Mouse (Mus musculus) stomach, postnatal 0 days (tissue): ENCODE results near the gene Kdm7a. TPM values are rescaled to one million over a fixed set of nuclear protein-coding genes. Genes with fewer than 3 reads are reported as not detected.

Source experiments
- ATAC-seq: fragments of 200-750 bp; cut with Nextera tagmentation; 2 replicates; pipeline ENCODE4 v1.8.0; 2017; ENCODE audit not compliant: low FRiP score, low TSS enrichment
- DNase-seq: peaks from one replicate; pipeline ENCODE4 v3.0.0-alpha.2; 2016; ENCODE audit warnings: low spot score
- H3K27ac ChIP-seq: fragments of 300-500 bp; sonication (generic); replicated peaks from 2 replicates; pipeline ENCODE4 v1.5.1; 2014; ENCODE audit warnings: mild to moderate bottlenecking, control low read depth
- H3K27me3 ChIP-seq: fragments of 300-500 bp; sonication (generic); 2 replicates; pipeline ENCODE4 v1.6.1; 2014; ENCODE audit warnings: low read length; ENCODE audit not compliant: control insufficient read depth, insufficient read depth
- H3K36me3 ChIP-seq: fragments of 300-500 bp; sonication (generic); 2 replicates; pipeline ENCODE4 v1.6.1; 2014; ENCODE audit warnings: low read length, mixed read lengths; ENCODE audit not compliant: control insufficient read depth, insufficient read depth
- H3K4me1 ChIP-seq: fragments of 300-500 bp; sonication (generic); replicated peaks from 2 replicates; pipeline ENCODE4 v1.6.1; 2014; ENCODE audit warnings: antibody characterized with exemption; ENCODE audit not compliant: control insufficient read depth, insufficient read depth
- H3K4me2 ChIP-seq: fragments of 300-500 bp; sonication (generic); replicated peaks from 2 replicates; pipeline ENCODE4 v1.6.1; 2014; ENCODE audit warnings: low read depth, mild to moderate bottlenecking, control low read depth, moderate library complexity
- H3K4me3 ChIP-seq: fragments of 300-500 bp; sonication (generic); 2 replicates; pipeline ENCODE4 v1.5.1; 2014; ENCODE audit warnings: low read depth, low read length, control low read depth
- H3K9ac ChIP-seq: fragments of 300-500 bp; sonication (generic); 2 replicates; pipeline ENCODE4 v1.6.1; 2014; ENCODE audit warnings: mild to moderate bottlenecking, low read length, control low read depth, mixed read lengths
- H3K9me3 ChIP-seq: fragments of 300-500 bp; sonication (generic); 2 replicates; pipeline ENCODE4 v1.6.1; 2016; ENCODE audit warnings: low read length; ENCODE audit not compliant: control insufficient read depth
- CTCF ChIP-seq: IDR thresholded peaks from 2 replicates; pipeline ENCODE4 v1.5.1; 2016; ENCODE audit warnings: antibody characterized with exemption, low read depth, mild to moderate bottlenecking, moderate library complexity
- EP300 ChIP-seq: optimal IDR thresholded peaks from 2 replicates; pipeline ENCODE3; 2016; ENCODE audit warnings: antibody characterized with exemption
- WGBS: fragments of 180-500 bp; shearing (Covaris S2); extraction: QIAGEN DNeasy Blood & Tissue Kit; methylation state at CpG from one replicate; pipeline ENCODE4 v1.1.7; 2014; 5-methylcytosine and 5-hydroxymethylcytosine counted together
- polyA plus RNA-seq: library from polyadenylated mRNA; unstranded; fragments of >200 nt; fragmentation: Nextera tagmentation; extraction: Ambion mirVana; gene quantifications from 2 replicates; pipeline ENCODE4 v1.2.1, GENCODE M21; 2015

Kdm7a gene
- polyA plus RNA-seq, 1 experiment from 2014 or later = 2.6 TPM

DNA sequence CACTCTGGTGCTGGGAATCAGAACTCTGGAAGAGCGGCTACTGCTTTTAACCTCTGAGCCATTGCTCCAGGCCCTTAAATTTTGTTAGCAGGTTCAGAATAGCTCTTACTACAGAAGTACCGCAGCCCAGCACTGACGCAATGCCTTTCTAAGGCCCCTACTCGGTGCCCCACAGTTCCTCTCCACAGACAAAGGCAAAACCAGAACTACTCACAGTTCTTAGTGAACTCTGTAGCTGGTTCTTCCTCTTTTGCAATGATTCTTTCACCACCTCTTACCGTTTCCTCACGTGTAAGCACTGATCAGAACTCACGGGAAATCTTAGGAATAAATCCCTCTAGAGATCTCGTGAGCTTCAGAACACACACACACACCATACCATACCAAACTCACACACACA lies 24.1 kb upstream of the Kdm7a start:
- no peak overlapping the region for H3K4me2 ChIP-seq
- no peaks in the 10 kb centered on the region for H3K36me3 ChIP-seq
- WGBS = 76% methylated on average over 8 of the region's 8 CpGs
- H3K4me1 ChIP-seq = no peaks in the 10 kb centered on the region
- ATAC-seq (0 out of 2 replicates have a peak, but pooled peaks have one; percentile 24), DNase-seq (no peak)
- no peaks in the 10 kb centered on the region for H3K9me3 ChIP-seq
- TF ChIP-seq EP300 = no peak
- no peak for TF ChIP-seq CTCF
- no peaks in the 10 kb centered on the region for H3K27me3 ChIP-seq
- H3K27ac ChIP-seq = no peak overlapping the region
- no peak overlapping the region for H3K9ac ChIP-seq
- no peak overlapping the region for H3K4me3 ChIP-seq

DNA sequence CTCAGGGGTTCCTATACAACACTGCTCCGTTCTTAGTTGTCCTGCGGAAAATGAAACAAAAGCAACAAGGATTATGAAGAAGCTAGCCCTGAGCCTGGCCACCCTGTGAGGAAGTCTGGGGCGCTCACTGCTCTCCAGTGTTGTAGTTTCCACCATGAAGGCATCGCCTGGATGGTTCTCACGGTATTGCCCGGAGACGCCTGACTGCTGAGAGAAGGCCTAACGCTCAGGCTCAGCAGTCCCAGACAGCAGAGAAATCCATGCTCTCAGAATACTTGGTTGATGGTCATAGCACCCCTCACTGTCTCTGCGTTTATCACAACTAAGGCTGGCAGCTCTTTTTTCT lies 20.0 kb upstream of the Kdm7a start:
- no peak for TF ChIP-seq CTCF
- TF ChIP-seq EP300 = no peak
- 59% methylated on average over 9 of the region's 9 CpGs for whole genome bisulfite sequencing
- H3K27ac ChIP-seq = peak overlapping the region; percentile 18; the same call in 1 of the 2 replicates
- 0 out of 2 replicates have a peak overlapping the region, but pooled peaks have one; percentile 14 for H3K4me2 ChIP-seq
- H3K9me3 ChIP-seq = no peaks in the 10 kb centered on the region
- no peak for DNase-seq
- H3K9ac ChIP-seq = no peak overlapping the region
- H3K27me3 ChIP-seq = no peaks in the 10 kb centered on the region
- H3K36me3 ChIP-seq = no peaks in the 10 kb centered on the region
- H3K4me1 ChIP-seq = no peaks in the 10 kb centered on the region
- 0 out of 2 replicates have a peak, but pooled peaks have one; percentile 18 for ATAC-seq
- no peak overlapping the region for H3K4me3 ChIP-seq

DNA sequence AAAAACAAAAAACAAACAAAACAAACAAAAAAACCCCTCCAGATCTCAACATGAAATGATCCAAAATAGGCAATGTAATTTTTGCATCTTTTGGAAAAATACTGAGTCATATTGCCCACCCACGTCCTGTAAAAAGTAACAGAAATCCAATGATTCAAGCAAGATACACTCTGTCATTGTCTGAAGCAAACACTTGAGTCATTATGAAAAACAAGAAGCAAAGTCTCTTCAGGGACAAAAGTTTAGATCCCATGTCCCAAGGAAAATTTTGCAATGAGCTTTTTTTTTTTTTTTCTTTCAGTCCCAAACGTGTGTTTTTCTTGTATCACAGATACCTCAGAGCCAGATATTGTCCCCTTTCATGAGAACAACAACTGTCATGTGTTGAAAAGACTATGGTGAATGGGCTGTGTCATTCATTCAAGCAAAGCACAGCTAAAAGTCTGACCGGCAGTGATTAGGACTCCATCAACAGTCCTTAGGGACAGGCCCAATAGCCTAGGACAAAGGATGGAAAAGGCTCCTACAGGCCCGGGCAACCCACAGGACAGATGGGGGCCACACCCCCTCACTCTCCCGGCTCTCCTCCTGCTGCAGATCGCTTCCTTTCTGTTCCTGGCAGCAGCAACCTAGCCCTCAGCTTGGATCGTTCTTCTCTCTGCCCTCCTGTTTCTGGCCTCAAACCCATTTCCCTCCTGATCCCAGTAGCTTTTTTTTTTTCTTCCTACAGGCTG lies 19.5 kb upstream of the Kdm7a start:
- no peak for ATAC-seq
- peak overlapping the region; percentile 18; the same call in 1 of the 2 replicates for H3K27ac ChIP-seq
- no peaks in the 10 kb centered on the region for H3K4me1 ChIP-seq
- DNase-seq = no peak
- H3K27me3 ChIP-seq = no peaks in the 10 kb centered on the region
- H3K9ac ChIP-seq = no peak overlapping the region
- WGBS = 33% methylated on average over 7 of the region's 7 CpGs
- 0 out of 2 replicates have a peak overlapping the region, but pooled peaks have one; percentile 14 for H3K4me2 ChIP-seq
- H3K36me3 ChIP-seq = no peaks in the 10 kb centered on the region
- no peak for TF ChIP-seq CTCF
- no peaks in the 10 kb centered on the region for H3K9me3 ChIP-seq
- no peak overlapping the region for H3K4me3 ChIP-seq

DNA sequence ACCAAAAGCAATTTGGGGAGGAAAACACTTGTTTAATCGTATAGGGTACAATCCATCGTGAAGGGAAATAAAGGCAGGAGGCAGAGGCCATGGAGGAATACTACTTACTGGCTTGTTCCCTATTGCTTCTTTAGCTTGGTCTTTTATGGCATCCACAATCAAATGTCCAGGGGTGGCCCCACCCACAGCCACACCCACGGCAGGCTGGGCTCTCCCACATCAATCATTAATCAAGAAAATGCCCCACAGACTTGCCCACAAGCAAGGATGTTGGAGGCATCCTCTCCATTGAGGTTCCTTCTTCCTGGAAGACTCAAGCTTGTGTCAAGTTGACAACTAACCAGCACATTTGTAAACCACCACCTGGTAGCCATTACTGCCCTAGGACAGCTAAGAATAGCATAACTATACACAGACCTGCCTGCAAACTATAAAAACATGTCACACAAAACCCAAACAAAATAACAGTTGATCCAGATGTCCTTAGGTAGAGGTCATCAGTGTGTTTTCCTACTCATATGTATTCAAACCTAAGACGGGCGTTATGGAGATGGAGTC lies 16.8 kb upstream of the Kdm7a start:
- DNase-seq (peak; percentile 42), ATAC-seq (0 out of 2 replicates have a peak, but pooled peaks have one; percentile 53)
- H3K36me3 ChIP-seq = no peaks in the 10 kb centered on the region
- no peak overlapping the region for H3K27ac ChIP-seq
- no peaks in the 10 kb centered on the region for H3K27me3 ChIP-seq
- 56% methylated on average over 5 of the region's 5 CpGs for WGBS
- H3K9ac ChIP-seq = no peak overlapping the region
- no peaks in the 10 kb centered on the region for H3K9me3 ChIP-seq
- TF ChIP-seq CTCF = no peak
- no peak for TF ChIP-seq EP300
- H3K4me2 ChIP-seq = no peak overlapping the region
- no peaks in the 10 kb centered on the region for H3K4me1 ChIP-seq
- no peak overlapping the region for H3K4me3 ChIP-seq

DNA sequence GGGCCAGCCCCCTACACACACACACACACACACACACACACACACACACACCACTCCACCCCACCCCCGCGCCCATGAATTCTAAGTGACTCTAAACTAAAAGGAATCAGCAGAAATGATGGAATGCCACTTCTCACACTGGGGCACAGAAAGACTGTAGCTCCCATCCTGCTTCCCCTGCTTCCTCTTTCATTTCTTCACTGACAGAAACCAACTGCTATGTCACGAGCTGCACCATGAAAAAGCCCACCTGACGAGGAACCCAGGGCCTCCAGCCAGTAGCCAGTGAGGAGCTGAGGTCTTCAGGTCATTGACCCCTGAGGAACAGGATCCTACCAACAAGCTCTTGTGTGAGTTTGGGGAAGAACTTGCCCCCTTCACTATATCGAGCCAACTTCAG lies 15.9 kb upstream of the Kdm7a start:
- H3K4me3 ChIP-seq = no peak overlapping the region
- ATAC-seq (no peak), DNase-seq (no peak)
- H3K36me3 ChIP-seq = no peaks in the 10 kb centered on the region
- H3K4me2 ChIP-seq = no peak overlapping the region
- H3K27me3 ChIP-seq = no peaks in the 10 kb centered on the region
- WGBS = 65% methylated on average over 5 of the region's 5 CpGs
- TF ChIP-seq CTCF (no peak), EP300 (no peak)
- H3K9me3 ChIP-seq = no peaks in the 10 kb centered on the region
- no peaks in the 10 kb centered on the region for H3K4me1 ChIP-seq
- no peak overlapping the region for H3K9ac ChIP-seq
- no peak overlapping the region for H3K27ac ChIP-seq

DNA sequence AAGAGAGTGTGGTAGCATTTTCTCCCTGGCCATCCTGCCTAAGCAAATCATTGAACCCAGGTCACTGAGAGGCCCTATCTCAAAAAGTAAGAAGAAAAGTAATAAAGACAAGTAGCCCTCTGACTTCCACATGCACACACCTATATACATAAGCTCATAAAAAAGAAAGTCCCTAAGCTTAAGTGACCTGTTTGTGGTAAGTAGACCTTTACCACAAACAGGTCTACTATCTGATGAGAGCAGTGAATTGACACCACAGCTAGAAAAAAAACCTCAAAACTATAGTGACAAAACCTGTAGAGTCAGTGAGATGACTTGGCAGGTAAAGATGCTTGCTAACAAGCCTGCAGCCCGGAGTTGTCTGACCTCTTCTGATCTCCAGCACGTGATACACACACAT lies 11.4 kb upstream of the Kdm7a start:
- ATAC-seq = no peak
- H3K9ac ChIP-seq = no peak overlapping the region
- H3K4me3 ChIP-seq = no peak overlapping the region
- H3K9me3 ChIP-seq = no peaks in the 10 kb centered on the region
- no peaks in the 10 kb centered on the region for H3K36me3 ChIP-seq
- WGBS = 80% methylated on average over 2 of the region's 2 CpGs
- no peaks in the 10 kb centered on the region for H3K27me3 ChIP-seq
- no peak overlapping the region for H3K27ac ChIP-seq
- no peak for DNase-seq
- no peak overlapping the region for H3K4me2 ChIP-seq
- no peak for TF ChIP-seq CTCF
- TF ChIP-seq EP300 = no peak
- H3K4me1 ChIP-seq = no peaks in the 10 kb centered on the region
